Mouse (Mus musculus): ENCODE data around the gene Olfr1140.

Gene Olfr1140

GRCm38 (mm10) chr2:87743452-87743851 is at the start of gene Olfr1140:
Gene Olfr1140 (plus strand): TSS chr2:87743752.
- no peak for DNase-seq

DNA sequence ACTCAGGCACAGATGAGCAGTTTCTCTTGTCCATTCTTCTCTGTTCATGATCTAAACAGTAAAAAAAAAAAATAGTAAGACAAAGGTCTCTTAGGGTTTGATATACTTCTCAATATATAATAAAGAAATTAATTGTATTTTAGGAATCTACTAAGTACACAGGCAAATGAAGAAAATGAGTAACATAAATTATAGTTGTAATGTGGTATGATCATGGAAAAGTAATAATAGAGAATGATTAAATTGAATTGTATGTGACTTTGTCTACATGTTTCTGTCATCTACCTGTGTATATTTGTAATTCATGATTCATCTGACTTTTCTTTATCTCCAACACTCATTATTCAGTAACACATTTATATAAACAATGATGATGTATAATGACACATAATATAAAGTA is 49.7 kb upstream of the Olfr1140 start, which contains the start of gene Olfr1136:
Gene Olfr1136 (minus strand): TSS at position 101 of the 400 bp plus-strand sequence.
- no peak for DNase-seq

GRCm38 (mm10) chr2:87713079-87713478 is 30.5 kb upstream of the Olfr1140 start, which contains the start of gene Olfr1137:
Gene Olfr1137 (minus strand): TSS chr2:87713179.
- no peak for DNase-seq

DNA sequence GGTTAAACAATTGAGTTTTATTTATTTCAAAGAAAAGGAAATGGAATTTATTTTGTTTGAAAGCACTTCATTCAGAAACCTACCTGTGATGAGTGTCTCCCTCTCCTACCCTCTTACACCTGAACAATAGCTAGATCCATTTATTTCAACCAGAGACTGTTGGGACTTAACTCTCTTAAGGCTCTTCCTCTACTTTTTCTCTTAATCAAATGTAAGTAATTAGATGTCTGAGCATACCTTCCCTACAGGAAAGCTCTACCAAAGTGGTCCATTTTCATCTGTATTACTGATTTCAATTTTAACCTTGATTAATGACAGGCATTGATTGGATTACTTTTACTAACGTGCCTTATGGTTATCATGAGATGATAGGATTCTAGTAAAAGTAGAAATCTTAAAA is 3.7 kb upstream of the Olfr1140 start, which contains the start of gene Olfr1138:
Gene Olfr1138 (minus strand): TSS at position 101 of the 400 bp plus-strand sequence.
- no peak for DNase-seq

DNA sequence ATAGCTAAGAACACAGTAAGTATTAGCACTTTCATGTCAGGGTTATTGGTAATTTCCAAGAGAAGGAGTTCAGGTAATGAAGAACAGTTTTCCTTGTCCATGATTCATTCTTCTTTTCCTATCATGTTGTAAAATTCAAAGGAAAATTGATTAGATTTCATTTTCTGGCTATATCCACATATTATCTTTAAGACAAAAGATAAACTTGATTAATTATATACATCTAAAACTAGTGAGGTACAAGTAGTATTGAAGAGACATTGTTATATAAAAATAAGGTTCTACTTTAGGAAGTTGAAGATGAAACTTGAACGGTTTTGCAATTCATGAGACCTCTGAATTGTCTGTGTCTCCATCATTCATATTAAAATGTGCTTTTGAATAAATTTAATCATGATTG is 10.3 kb downstream of the Olfr1140 start, which contains the start of gene Olfr1141:
Gene Olfr1141 (minus strand): TSS at position 101 of the 400 bp plus-strand sequence.
- no peak for DNase-seq

DNA sequence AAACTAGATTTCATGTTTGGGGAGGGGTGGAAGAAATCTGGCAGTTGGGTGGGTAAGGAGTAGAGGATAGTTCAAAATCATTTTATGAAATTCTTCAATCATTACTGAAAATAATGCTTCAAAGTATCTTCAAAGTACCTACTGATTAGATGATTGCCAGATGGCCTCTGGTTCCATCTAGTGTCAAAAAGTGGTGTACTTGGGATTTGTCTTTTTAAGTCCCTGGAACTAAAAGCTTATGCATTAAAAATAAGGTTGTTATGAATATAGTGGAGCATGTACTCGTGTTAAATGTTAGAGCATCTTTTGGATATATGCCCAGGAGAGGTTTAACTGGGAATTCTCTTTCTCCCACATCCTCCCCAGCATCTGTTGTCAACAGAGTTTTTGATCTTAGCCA is 32.6 kb downstream of the Olfr1140 start:
- no peak for DNase-seq

DNA sequence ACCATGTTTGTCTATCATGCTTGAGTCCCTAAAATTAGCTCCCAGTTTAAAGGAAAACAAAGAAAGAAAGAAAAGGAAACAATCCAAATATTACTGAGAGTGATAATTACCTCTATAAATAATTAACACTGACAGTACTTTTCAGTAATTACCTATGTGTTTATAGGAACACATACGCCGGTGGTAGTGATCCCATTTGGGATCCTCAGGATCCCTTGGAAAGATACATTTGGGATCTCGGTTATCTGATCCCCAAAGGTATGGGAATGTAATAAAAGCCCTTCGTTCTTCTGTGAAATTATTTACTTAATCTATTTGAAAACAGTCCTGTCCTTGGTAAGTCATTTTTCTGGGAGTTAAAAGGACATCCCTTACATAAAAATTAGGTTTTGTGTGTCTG is 35.6 kb downstream of the Olfr1140 start, which contains the start of gene Olfr152:
Gene Olfr152 (plus strand): TSS at position 301 of the 400 bp plus-strand sequence.
- no peak for DNase-seq
